Mouse (Mus musculus) brain, embryonic 14.5 days (tissue): Measurements from ENCODE around the gene Txnrd2.

ENCODE experiments used
- CTCF ChIP-seq: fragments of 200-500 bp; IDR thresholded peaks from 2 replicates; pipeline ENCODE4 v1.5.1; 2012; ENCODE audit warnings: inconsistent platforms, mild to moderate bottlenecking, moderate library complexity, borderline replicate concordance; ENCODE audit not compliant: insufficient read depth, insufficient read length; ENCODE audit errors: extremely low read depth
- POLR2A ChIP-seq: fragments of 200-500 bp; IDR thresholded peaks from 2 replicates; pipeline ENCODE4 v1.6.1; 2012; ENCODE audit warnings: mild to moderate bottlenecking, inconsistent platforms, borderline replicate concordance; ENCODE audit not compliant: poor library complexity, insufficient read depth, insufficient read length, severe bottlenecking; ENCODE audit errors: extremely low read depth

DNA sequence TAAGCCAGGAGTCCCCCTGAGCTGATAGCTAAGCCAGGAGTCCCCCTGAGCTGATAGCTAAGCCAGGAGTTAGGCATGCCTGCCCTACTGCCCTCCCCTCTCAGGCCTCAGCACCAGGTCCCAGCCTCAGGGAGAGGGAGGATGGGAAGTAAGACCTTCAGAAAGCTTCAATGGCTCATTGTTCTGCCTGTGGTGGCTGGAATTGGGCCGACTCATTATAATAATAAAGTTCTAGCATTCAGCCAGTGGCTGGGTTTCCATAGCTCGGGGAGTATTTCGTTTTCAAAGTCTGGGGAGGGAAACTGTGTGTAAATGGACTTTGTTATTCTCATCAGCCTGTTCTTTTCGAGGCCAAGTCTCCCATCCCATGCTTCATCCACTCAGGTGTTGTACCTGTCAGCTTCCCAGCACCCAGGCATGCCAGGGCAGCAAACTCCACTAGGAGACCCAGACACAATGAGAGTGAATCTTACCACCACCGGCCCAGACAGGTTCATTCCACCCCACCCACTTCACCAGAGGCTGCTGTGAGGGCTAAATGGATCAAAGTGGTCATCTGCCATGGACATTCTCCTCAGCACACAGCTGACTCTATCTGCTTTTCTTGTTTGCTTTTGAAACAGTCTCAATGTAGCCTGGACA is 58.7 kb downstream of the Txnrd2 start:
- TF ChIP-seq POLR2A = no peak
- TF ChIP-seq CTCF = no peak
